Mouse (Mus musculus): Measurements from ENCODE around the gene Zbtb39.
"Not testable (repeated sequence)": the region's sequence is repeated elsewhere in the genome, so short reads cannot be mapped to it uniquely, and the experiment has no call there.

The Zbtb39 gene

GRCm38 (mm10) chr10:127738151-127738882 lies 1.0 kb upstream of the Zbtb39 start:
- peak; percentile 66 for DNase-seq

DNA sequence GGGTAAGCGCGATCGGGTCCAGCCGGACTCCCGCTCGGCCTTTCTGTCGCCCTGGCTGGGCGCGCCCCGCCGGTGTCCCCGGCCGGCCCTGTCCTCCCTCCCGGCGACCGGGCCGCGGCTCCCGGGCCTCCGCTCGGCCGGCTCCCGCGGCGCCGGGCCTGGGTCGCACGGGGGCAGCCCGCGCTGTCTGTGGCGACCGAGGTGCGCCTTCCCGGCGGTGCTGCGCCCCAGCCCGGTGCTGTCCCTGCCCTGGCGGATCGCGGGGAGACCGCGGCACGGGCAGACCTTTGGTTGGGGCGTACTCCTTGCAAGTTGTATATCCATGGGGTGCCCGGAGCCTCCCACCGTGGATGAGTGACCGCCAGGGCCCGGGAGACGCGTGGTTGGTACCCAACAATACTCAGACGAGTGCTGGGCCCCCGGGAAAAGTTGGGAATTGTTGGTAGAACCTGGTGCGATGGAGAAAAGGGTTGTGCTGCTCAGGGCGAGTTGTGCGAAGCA lies 373 bp downstream of the Zbtb39 start:
- DNase-seq, result peak; percentile 49

DNA sequence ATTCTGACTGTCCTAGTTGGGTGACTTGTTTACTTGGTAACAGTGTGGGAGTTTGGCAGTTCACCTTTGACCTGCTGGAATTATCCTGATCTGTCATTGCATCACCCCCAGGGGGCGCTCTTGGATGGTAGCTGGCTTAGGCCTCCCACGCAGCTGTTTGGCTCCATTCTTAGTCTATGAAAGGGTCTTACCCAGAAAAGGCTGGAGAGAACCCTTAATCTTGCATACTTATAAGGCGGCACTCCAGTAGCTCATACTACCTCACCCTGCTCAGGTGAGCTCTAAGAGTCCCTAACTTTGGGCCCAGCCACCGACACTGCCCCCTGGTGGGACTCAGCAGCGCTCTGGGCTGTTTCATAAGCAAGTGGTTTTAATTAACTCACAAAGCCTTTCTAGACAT lies 5.3 kb downstream of the Zbtb39 start:
- DNase-seq, result peak; percentile 62

DNA sequence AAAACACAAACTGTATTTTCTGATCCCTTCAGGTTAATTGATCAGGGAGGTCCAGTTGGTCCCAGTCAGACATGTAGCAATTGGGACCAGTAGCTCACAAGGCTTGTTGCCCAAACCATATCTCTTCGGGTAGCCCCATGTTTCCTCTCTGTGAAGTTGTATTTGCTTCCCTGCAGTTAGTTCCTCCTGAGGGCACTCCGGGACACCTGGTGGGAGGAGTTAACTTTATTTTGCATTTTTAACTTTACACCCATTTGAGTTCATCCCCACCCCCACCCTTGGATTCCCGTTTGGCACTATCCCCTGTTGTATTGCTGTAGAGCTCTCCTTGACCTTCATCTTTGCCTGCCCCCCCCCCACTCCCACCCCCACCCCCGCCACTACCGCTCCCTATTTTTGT lies 6.5 kb downstream of the Zbtb39 start:
- no peak for DNase-seq

DNA sequence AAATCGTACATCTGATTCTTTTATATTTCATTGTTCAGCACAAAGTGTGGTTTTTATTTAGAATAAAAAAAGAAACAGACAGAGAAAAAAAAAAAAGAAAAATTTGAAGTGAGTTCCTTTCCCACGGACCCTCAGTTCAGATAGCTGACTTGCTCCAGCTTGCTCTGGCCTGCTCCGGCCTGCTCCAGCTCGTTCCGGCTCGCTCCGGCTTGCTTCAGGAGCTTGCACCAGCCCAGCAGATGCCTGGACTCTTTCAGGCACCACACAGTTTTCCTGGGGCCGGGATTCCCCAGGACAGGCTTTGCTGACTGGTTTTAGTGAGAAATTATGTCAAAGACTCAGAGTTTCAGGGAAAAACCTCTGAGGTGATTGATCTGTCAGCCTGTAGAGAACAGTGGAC lies 7.9 kb downstream of the Zbtb39 start:
- no peak for DNase-seq

- DNase-seq, result peak; percentile 15
These were observed 9.7 kb downstream of the Zbtb39 start for GRCm38 (mm10) chr10:127748847-127749612.

- no peak for DNase-seq
These were observed 10.9 kb downstream of the Zbtb39 start for GRCm38 (mm10) chr10:127750136-127750777.

DNA sequence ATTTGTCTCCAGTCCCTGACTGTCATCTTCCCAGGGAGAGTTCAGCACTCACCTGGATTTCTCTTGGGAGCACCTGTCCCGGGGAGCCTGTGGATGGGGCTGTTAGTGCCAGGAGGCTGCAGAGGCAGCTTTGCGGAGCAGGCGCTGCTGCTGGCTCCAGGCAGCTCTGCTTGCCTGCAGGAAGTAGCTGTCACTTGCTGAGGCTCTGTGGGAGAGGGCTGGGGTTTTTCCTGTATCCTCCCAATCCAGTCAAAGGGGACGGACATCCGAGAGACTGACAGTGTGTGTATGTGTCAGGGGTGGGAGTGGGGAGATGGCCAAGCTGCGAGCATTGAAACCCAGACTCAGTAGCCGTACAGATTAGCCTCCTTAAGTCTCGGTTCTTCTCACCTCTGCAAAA lies 12.2 kb downstream of the Zbtb39 start, which contains the start of gene Gpr182:
Gene Gpr182, minus strand, starts transcription at position 185 of the 400 bp plus-strand sequence.
- no peak for DNase-seq

GRCm38 (mm10) chr10:127754566-127755166 lies 15.3 kb downstream of the Zbtb39 start:
- DNase-seq, result no peak

- DNase-seq, result no peak
These were observed 15.9 kb downstream of the Zbtb39 start for GRCm38 (mm10) chr10:127755246-127755645.

DNA sequence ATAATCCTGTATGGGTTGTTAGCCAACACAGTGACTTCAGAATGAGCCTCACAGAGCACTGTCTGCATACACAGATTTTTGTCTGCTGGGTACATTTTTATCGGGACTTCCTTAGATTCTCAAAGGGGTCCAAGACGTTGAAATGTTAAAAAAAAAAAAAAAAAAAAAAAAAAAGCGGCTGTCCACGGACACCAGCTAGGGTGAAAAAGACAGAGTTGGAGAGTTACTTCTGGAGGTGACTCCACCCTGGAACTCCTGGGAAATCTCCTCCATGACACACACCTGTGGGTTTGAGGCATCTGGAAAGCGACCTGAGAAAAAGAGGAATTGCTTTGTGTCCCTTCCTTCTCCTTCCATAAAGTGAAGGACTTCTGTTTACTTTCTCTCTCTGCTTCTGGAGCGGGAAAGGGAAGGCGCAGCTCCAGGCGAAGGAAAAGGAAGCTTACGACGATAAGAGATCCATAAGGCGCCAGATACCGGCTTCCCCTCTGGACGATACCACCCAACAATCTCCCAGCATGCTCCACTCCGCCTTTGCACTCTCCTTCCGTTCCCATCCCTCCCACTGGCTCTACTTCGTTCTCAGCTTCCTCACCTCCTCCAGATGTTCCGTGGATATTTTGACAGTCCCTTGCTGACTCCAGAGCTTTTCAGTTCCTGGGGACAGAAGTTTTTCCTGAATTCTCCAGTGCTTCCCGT lies 16.6 kb downstream of the Zbtb39 start:
- no peak for DNase-seq

GRCm38 (mm10) chr10:127759181-127760110 lies 20.1 kb downstream of the Zbtb39 start, which contains the start of the genes Rdh1 and Rdh16f1:
Gene Rdh1 (plus strand): TSS chr10:127759721.
Gene Rdh16f1 (plus strand): TSS chr10:127759787.
- DNase-seq, result peak; percentile 43

- DNase-seq, result not testable (repeated sequence)
These were observed 23.6 kb downstream of the Zbtb39 start for GRCm38 (mm10) chr10:127762926-127763325.

GRCm38 (mm10) chr10:127763914-127764680 lies 24.8 kb downstream of the Zbtb39 start:
- no peak for DNase-seq

- no peak for DNase-seq
These were observed 27.2 kb downstream of the Zbtb39 start for GRCm38 (mm10) chr10:127766564-127766963.

GRCm38 (mm10) chr10:127776011-127776410 lies 36.7 kb downstream of the Zbtb39 start, which contains the start of gene Rdh9:
Gene Rdh9 (plus strand): TSS chr10:127776386.
- no peak for DNase-seq

DNA sequence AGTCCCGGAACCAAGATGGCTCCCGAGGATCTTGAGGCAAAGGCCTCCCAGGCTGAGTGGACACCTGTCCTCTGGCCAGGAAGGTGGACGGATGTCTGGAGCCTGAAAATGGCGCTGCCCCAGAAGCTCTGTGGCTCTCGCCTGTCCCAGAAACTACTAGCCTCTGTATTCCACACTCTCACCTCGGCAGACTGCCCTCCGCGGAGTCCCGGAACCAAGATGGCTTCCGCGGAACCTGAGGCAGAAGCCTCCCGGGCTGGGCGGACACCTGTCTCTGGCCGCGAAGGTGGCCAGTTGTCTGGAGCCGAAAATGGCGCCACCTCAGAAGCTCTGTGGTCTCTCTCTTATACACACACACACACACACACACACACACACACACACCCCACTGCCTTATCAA lies 43.0 kb downstream of the Zbtb39 start:
- DNase-seq, result not testable (repeated sequence)

DNA sequence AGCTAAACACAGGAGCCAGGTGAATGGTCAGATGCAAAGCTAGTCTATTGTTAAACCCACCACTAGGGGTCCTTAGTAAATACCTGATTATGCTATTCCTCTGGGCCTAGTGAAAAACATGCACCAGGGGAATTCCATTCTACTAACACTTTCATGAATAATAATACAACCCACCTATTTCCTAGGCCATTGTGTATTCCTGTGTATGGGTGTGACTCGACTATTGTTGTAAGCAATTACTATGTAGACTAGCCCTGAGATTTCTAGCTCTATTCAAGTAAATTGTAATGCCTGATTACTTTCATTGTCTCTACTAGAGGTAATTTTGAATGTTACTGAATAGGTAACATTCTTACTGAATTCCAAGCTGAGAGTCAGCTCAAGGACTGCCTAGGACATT lies 46.1 kb downstream of the Zbtb39 start:
- not testable (repeated sequence) for DNase-seq

Data from retina, postnatal 1 day (tissue).